Mouse (Mus musculus) kidney, embryonic 16.5 days (tissue): Measurements from ENCODE around the gene Sema5a. TPM values are rescaled to one million over a fixed set of nuclear protein-coding genes. Genes with fewer than 3 reads are reported as not detected.

Experiments used
- ATAC-seq: fragments of 200-750 bp; cut with Nextera tagmentation; 2 replicates; pipeline ENCODE4 v1.8.0; 2017; ENCODE audit warnings: moderate TSS enrichment; ENCODE audit not compliant: low FRiP score, low TSS enrichment
- H3K27ac ChIP-seq: fragments of 300-500 bp; sonication (generic); 2 replicates; pipeline ENCODE4 v1.5.1; 2014; ENCODE audit warnings: low read length
- H3K27me3 ChIP-seq: fragments of 300-500 bp; sonication (generic); 2 replicates; pipeline ENCODE4 v1.6.1; 2014; ENCODE audit warnings: low read length, control low read depth, mixed read lengths; ENCODE audit not compliant: insufficient read depth
- H3K36me3 ChIP-seq: fragments of 300-500 bp; sonication (generic); 2 replicates; pipeline ENCODE4 v1.6.1; 2014; ENCODE audit warnings: low read length, control low read depth, mixed read lengths; ENCODE audit not compliant: insufficient read depth
- H3K4me1 ChIP-seq: fragments of 300-500 bp; sonication (generic); 2 replicates; pipeline ENCODE4 v1.6.1; 2014; ENCODE audit warnings: low read length, control low read depth, mixed read lengths; ENCODE audit not compliant: insufficient read depth
- H3K4me2 ChIP-seq: fragments of 300-500 bp; sonication (generic); replicated peaks from 2 replicates; pipeline ENCODE4 v1.6.1; 2014; ENCODE audit warnings: low read depth, low read length
- H3K4me3 ChIP-seq: fragments of 300-500 bp; sonication (generic); 2 replicates; pipeline ENCODE4 v1.5.1; 2014; ENCODE audit warnings: mild to moderate bottlenecking, low read length
- H3K9ac ChIP-seq: fragments of 300-500 bp; sonication (generic); replicated peaks from 2 replicates; pipeline ENCODE4 v1.6.1; 2014; ENCODE audit warnings: low read length
- H3K9me3 ChIP-seq: fragments of 300-500 bp; sonication (generic); 2 replicates; pipeline ENCODE4 v1.6.1; 2016; ENCODE audit warnings: low read length, control low read depth
- WGBS: fragments of 180-500 bp; shearing (Covaris S2); extraction: QIAGEN DNeasy Blood & Tissue Kit; methylation state at CpG from one replicate; pipeline ENCODE4 v1.1.7; 2014; 5-methylcytosine and 5-hydroxymethylcytosine counted together
- polyA plus RNA-seq: library from polyadenylated mRNA; unstranded; fragments of >200 nt; fragmentation: Nextera tagmentation; extraction: Ambion mirVana; gene quantifications from 2 replicates; pipeline ENCODE4 v1.2.1, GENCODE M21; 2015

The Sema5a gene
- polyA plus RNA-seq, 1 experiment from 2014 or later = 26.0 TPM

DNA sequence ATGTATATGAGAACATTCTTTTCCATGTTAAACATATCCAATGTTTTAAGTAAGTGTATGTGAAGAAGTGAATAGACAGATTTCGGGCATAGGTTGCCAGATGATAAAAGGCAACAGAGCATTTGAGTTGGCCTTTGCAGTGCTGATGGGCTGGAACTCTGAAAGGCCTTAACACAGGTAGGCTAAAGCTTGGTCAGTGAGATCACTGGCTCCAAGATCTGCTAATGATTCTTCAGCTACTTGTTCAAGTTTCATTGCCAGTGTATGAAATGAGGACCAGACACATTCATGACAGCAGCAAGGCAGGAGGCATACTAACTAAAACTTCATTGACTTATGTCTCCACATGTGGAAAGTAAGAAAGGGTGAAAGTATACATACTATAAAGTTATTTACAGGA is 154.1 kb downstream of the Sema5a start:
- no peak overlapping the region for H3K27ac ChIP-seq
- H3K27me3 ChIP-seq = no peaks in the 10 kb centered on the region
- H3K9me3 ChIP-seq = no peaks in the 10 kb centered on the region
- no peaks in the 10 kb centered on the region for H3K36me3 ChIP-seq
- no peak overlapping the region for H3K4me3 ChIP-seq
- H3K9ac ChIP-seq = no peak overlapping the region
- H3K4me2 ChIP-seq = no peak overlapping the region
- peaks cover 3% of the 10 kb centered on the region; the same call in 1 of the 2 replicates for H3K4me1 ChIP-seq
- 85% methylated on average over 1 of the region's 1 CpGs for WGBS
- ATAC-seq = no peak

DNA sequence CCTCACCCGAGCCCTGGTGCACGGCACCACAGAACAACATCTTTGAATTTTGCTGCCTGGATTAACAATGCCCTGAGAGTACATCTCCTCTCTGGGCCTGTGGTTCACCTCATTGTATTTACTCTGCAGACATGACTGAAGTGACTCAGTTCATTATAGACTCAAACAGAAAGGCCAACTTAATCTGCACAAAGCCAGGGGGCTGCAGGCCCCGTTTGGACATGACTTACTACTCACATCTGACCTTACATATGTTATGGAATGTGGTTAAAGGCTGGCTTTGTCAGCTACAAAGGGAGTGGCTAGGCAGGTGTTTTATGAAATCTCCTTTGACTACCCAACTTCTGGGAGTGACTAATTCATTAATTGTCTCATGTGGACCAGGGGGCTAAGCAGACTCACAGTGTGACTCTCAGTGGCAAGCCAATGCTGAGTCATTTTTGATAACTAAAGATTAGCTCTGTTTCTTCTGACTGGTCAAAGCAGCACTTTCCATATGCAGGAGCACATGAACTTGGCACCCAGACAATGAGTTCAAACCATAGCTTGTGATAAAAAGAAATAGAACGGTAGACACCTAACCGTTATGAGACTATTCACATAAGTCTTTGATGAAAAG is 157.4 kb downstream of the Sema5a start:
- Histone ChIP-seq H3K36me3 (no peaks in the 10 kb centered on the region), H3K9me3 (no peaks in the 10 kb centered on the region), H3K27me3 (no peaks in the 10 kb centered on the region), H3K27ac (no peak overlapping the region), H3K4me2 (no peak overlapping the region), H3K9ac (no peak overlapping the region), H3K4me3 (no peak overlapping the region), H3K4me1 (peaks cover 3% of the 10 kb centered on the region; the same call in 1 of the 2 replicates)
- ATAC-seq = no peak
- whole genome bisulfite sequencing = 75% methylated on average over 5 of the region's 5 CpGs

- no peak for ATAC-seq
- no peak overlapping the region for H3K27ac ChIP-seq
- H3K4me3 ChIP-seq = no peak overlapping the region
- no peak overlapping the region for H3K4me2 ChIP-seq
- H3K9me3 ChIP-seq = no peaks in the 10 kb centered on the region
- WGBS = 67% methylated on average over 8 of the region's 8 CpGs
- H3K9ac ChIP-seq = no peak overlapping the region
- peaks cover 3% of the 10 kb centered on the region; the same call in 1 of the 2 replicates for H3K4me1 ChIP-seq
- no peaks in the 10 kb centered on the region for H3K36me3 ChIP-seq
- no peaks in the 10 kb centered on the region for H3K27me3 ChIP-seq
These were observed 158.7 kb downstream of the Sema5a start for GRCm38 (mm10) chr15:32403321-32403720.

- 83% methylated on average over 2 of the region's 2 CpGs for WGBS
- no peaks in the 10 kb centered on the region for H3K27me3 ChIP-seq
- H3K9me3 ChIP-seq = no peaks in the 10 kb centered on the region
- H3K36me3 ChIP-seq = no peaks in the 10 kb centered on the region
- H3K4me2 ChIP-seq = no peak overlapping the region
- peaks cover 3% of the 10 kb centered on the region; the same call in 1 of the 2 replicates for H3K4me1 ChIP-seq
- H3K4me3 ChIP-seq = no peak overlapping the region
- ATAC-seq = no peak
- no peak overlapping the region for H3K27ac ChIP-seq
- H3K9ac ChIP-seq = no peak overlapping the region
These were observed 161.8 kb downstream of the Sema5a start for GRCm38 (mm10) chr15:32406436-32406835.

DNA sequence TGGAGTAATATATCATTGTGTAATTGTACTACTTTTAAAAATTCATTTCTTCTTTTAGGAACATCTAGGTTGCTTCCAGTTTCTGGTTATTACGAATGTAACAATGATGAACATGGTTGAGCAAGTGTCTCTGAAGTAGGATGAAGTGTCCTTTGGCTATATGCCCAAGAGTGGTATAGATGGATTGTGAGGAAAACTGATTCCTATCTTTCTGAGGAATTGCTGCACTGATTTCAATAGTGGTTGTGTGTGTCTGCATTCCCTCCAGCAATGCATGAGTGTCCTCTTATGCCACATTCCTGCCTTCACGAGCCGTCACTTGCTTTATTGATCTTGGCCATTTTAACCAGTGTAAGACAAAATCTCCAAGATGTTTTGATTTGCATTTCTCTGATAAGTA is 163.2 kb downstream of the Sema5a start:
- no peak overlapping the region for H3K27ac ChIP-seq
- ATAC-seq = no peak
- H3K36me3 ChIP-seq = no peaks in the 10 kb centered on the region
- 76% methylated on average over 3 of the region's 3 CpGs for WGBS
- H3K9ac ChIP-seq = no peak overlapping the region
- no peaks in the 10 kb centered on the region for H3K27me3 ChIP-seq
- H3K4me2 ChIP-seq = no peak overlapping the region
- H3K4me1 ChIP-seq = no peaks in the 10 kb centered on the region
- no peak overlapping the region for H3K4me3 ChIP-seq
- H3K9me3 ChIP-seq = no peaks in the 10 kb centered on the region

GRCm38 (mm10) chr15:32416291-32416690 is 171.7 kb downstream of the Sema5a start:
- Histone ChIP-seq H3K9ac (no peak overlapping the region), H3K36me3 (no peaks in the 10 kb centered on the region), H3K4me2 (no peak overlapping the region), H3K4me3 (no peak overlapping the region), H3K27ac (no peak overlapping the region), H3K4me1 (no peaks in the 10 kb centered on the region), H3K27me3 (no peaks in the 10 kb centered on the region), H3K9me3 (no peaks in the 10 kb centered on the region)
- 82% methylated on average over 2 of the region's 2 CpGs for WGBS
- ATAC-seq = no peak

GRCm38 (mm10) chr15:32422631-32423030 is 178.0 kb downstream of the Sema5a start:
- Histone ChIP-seq H3K9ac (no peak overlapping the region), H3K9me3 (no peaks in the 10 kb centered on the region), H3K4me3 (no peak overlapping the region), H3K27ac (no peak overlapping the region), H3K4me2 (no peak overlapping the region), H3K36me3 (no peaks in the 10 kb centered on the region), H3K4me1 (0 out of 2 replicates have a peak, but pooled peaks cover 3% of the 10 kb centered on the region), H3K27me3 (no peaks in the 10 kb centered on the region)
- 72% methylated on average over 6 of the region's 6 CpGs for WGBS
- no peak for ATAC-seq

GRCm38 (mm10) chr15:32423061-32423460 is 178.5 kb downstream of the Sema5a start:
- Histone ChIP-seq H3K27ac (no peak overlapping the region), H3K9me3 (no peaks in the 10 kb centered on the region), H3K4me3 (no peak overlapping the region), H3K27me3 (no peaks in the 10 kb centered on the region), H3K4me1 (0 out of 2 replicates have a peak, but pooled peaks cover 3% of the 10 kb centered on the region), H3K9ac (no peak overlapping the region), H3K36me3 (no peaks in the 10 kb centered on the region), H3K4me2 (no peak overlapping the region)
- 88% methylated on average over 6 of the region's 6 CpGs for WGBS
- ATAC-seq = no peak

- Histone ChIP-seq H3K4me1 (0 out of 2 replicates have a peak, but pooled peaks cover 3% of the 10 kb centered on the region), H3K4me3 (no peak overlapping the region)
- 68% methylated on average over 7 of the region's 7 CpGs for WGBS
These were observed 182.7 kb downstream of the Sema5a start for GRCm38 (mm10) chr15:32427188-32427924.

More at GRCm38 (mm10) chr15:32427188-32427924, 182.7 kb downstream of the Sema5a start:
- ATAC-seq = no peak
- H3K36me3 ChIP-seq = no peaks in the 10 kb centered on the region
- no peak overlapping the region for H3K9ac ChIP-seq
- no peaks in the 10 kb centered on the region for H3K27me3 ChIP-seq
- H3K27ac ChIP-seq = no peak overlapping the region
- no peaks in the 10 kb centered on the region for H3K9me3 ChIP-seq
- H3K4me2 ChIP-seq = no peak overlapping the region
